In genomic region chr16:5123476-5123875, GRCm38 (mm10) we compare ENCODE assay signal across 29 mouse cellular contexts. TPM values are rescaled to one million over a fixed set of nuclear protein-coding genes. Genes with fewer than 3 reads are reported as not detected.
"Had no signal": no experiment of that assay in that cellular context is flagged by ENCODE, and none has a peak within 500 bp of the region (broad histone marks: within the 10 kb centered on the region; RNA-seq: fewer than 3 reads in every experiment).

No protein-coding gene starts in this region.

- H3K9me3 ChIP-seq: heart, embryonic 10.5 days; heart, embryonic 12.5 days; hindbrain, embryonic 10.5 days; hindbrain, embryonic 12.5 days; kidney, embryonic 15.5 days; limb, embryonic 15.5 days; liver, embryonic 12.5 days had no signal

- DNase-seq: gastrocnemius, adult 2 months; gastrocnemius, postnatal 10 days; gastrocnemius, postnatal 25 days; heart, adult 18-20 months; heart, postnatal 10 days; heart, postnatal 4 days; kidney, adult 11 months; kidney, adult 2 months; kidney, adult 9 months; kidney, postnatal 14 days; kidney, postnatal 36 days; layer of hippocampus, adult 9-11 months; layer of hippocampus, postnatal 36 days; left cerebral cortex, postnatal 4 days had no signal

- H3K4me2 ChIP-seq: heart, embryonic 12.5 days; hindbrain, embryonic 12.5 days; hindbrain, embryonic 14.5 days; kidney, embryonic 15.5 days; limb, embryonic 13.5 days; limb, embryonic 15.5 days; liver, embryonic 12.5 days had no signal

- H3K36me3 ChIP-seq: heart, embryonic 10.5 days; heart, embryonic 12.5 days; hindbrain, embryonic 10.5 days; hindbrain, embryonic 12.5 days; kidney, embryonic 15.5 days; limb, embryonic 13.5 days; limb, embryonic 15.5 days; liver, embryonic 12.5 days had no signal

- H3K27ac ChIP-seq: gastrocnemius, adult 2 months; heart, embryonic 10.5 days; hindbrain, embryonic 10.5 days; hindbrain, embryonic 12.5 days; hindbrain, embryonic 14.5 days; kidney, embryonic 15.5 days; kidney, postnatal 0 days; limb, embryonic 13.5 days; limb, embryonic 15.5 days; liver, embryonic 12.5 days had no signal

- H3K9ac ChIP-seq: heart, embryonic 12.5 days; hindbrain, embryonic 12.5 days; hindbrain, embryonic 14.5 days; kidney, embryonic 15.5 days; limb, embryonic 13.5 days; limb, embryonic 15.5 days; liver, embryonic 12.5 days had no signal

- H3K4me3 ChIP-seq: gastrocnemius, adult 2 months; heart, embryonic 10.5 days; heart, embryonic 12.5 days; hindbrain, embryonic 10.5 days; hindbrain, embryonic 12.5 days; kidney, embryonic 15.5 days; limb, embryonic 13.5 days; limb, embryonic 15.5 days; liver, embryonic 12.5 days had no signal

- ATAC-seq: hindbrain, embryonic 16.5 days; inflammation-experienced regulatory T-cells, adult 6 months; liver, embryonic 12.5 days had no signal

- H3K4me1 ChIP-seq: heart, embryonic 12.5 days; kidney, embryonic 15.5 days; limb, embryonic 13.5 days; liver, embryonic 12.5 days had no signal

RNA-seq across cellular contexts. Expression of gene Ppl, which starts 8.7 kb away (rescaled TPM):
- total RNA-seq: granulocyte monocyte progenitor cell, adult 5-6 weeks had no signal

RNA-seq across cellular contexts. Expression of gene Sec14l5, which starts 23.4 kb away (rescaled TPM):
- total RNA-seq: granulocyte monocyte progenitor cell, adult 5-6 weeks had no signal
- polyA plus RNA-seq: heart, embryonic 10.5 days; heart, embryonic 12.5 days; inflammation-experienced regulatory T-cells, adult 6 months; kidney, postnatal 0 days; large intestine, adult 2 months; limb, embryonic 11.5 days; liver, embryonic 12.5 days had no signal
